Mouse (Mus musculus) intestine, postnatal 0 days (tissue): ENCODE data around the gene Tekt5. TPM values are rescaled to one million over a fixed set of nuclear protein-coding genes. Genes with fewer than 3 reads are reported as not detected.

Source experiments
- ATAC-seq: fragments of 200-750 bp; cut with Nextera tagmentation; 2 replicates; pipeline ENCODE4 v1.8.0; 2017; ENCODE audit warnings: mild to moderate bottlenecking, moderate TSS enrichment, moderate library complexity
- H3K27ac ChIP-seq: fragments of 300-500 bp; sonication (generic); 2 replicates; pipeline ENCODE4 v1.5.1; 2014; ENCODE audit warnings: mild to moderate bottlenecking, low read depth, low read length, moderate library complexity
- H3K27me3 ChIP-seq: fragments of 300-500 bp; sonication (generic); replicated peaks from 2 replicates; pipeline ENCODE4 v1.6.1; 2014; ENCODE audit warnings: low read length, mixed read lengths; ENCODE audit not compliant: control insufficient read depth, insufficient read depth
- H3K36me3 ChIP-seq: fragments of 300-500 bp; sonication (generic); 2 replicates; pipeline ENCODE4 v1.6.1; 2014; ENCODE audit warnings: mild to moderate bottlenecking, moderate library complexity; ENCODE audit not compliant: control insufficient read depth, insufficient read depth
- H3K4me1 ChIP-seq: fragments of 300-500 bp; sonication (generic); replicated peaks from 2 replicates; pipeline ENCODE4 v1.6.1; 2014; ENCODE audit warnings: antibody characterized with exemption, low read length, mixed read lengths; ENCODE audit not compliant: control insufficient read depth, insufficient read depth
- H3K4me2 ChIP-seq: fragments of 300-500 bp; sonication (generic); replicated peaks from 2 replicates; pipeline ENCODE4 v1.6.1; 2014; ENCODE audit warnings: low read depth, mild to moderate bottlenecking, moderate library complexity
- H3K4me3 ChIP-seq: fragments of 300-500 bp; sonication (generic); 2 replicates; pipeline ENCODE4 v1.5.1; 2014; ENCODE audit warnings: low read depth, low read length
- H3K9ac ChIP-seq: fragments of 300-500 bp; sonication (generic); 2 replicates; pipeline ENCODE4 v1.6.1; 2014; ENCODE audit warnings: mild to moderate bottlenecking, low read depth, low read length
- H3K9me3 ChIP-seq: fragments of 300-500 bp; sonication (generic); 2 replicates; pipeline ENCODE4 v1.6.1; 2016; ENCODE audit warnings: mixed run types; ENCODE audit not compliant: control insufficient read depth
- CTCF ChIP-seq: sonication (generic); IDR thresholded peaks from 2 replicates; pipeline ENCODE4 v1.5.1; 2016; ENCODE audit warnings: low read depth, mild to moderate bottlenecking, control low read depth, antibody characterized with exemption, moderate library complexity
- WGBS: fragments of 180-500 bp; shearing (Covaris S2); extraction: QIAGEN DNeasy Blood & Tissue Kit; methylation state at CpG from one replicate; pipeline ENCODE4 v1.1.7; 2014; 5-methylcytosine and 5-hydroxymethylcytosine counted together
- polyA plus RNA-seq: library from polyadenylated mRNA; unstranded; fragments of >200 nt; fragmentation: Nextera tagmentation; extraction: Ambion mirVana; gene quantifications from 2 replicates; pipeline ENCODE4 v1.2.1, GENCODE M21; 2015

Tekt5 gene
- polyA plus RNA-seq, 1 experiment from 2014 or later: 0.26 TPM

- peaks cover 3% of the 10 kb centered on the region; the same call in 1 of the 2 replicates for H3K4me1 ChIP-seq
- ATAC-seq: no peak
- H3K9me3 ChIP-seq: no peaks in the 10 kb centered on the region
- H3K27ac ChIP-seq: no peak overlapping the region
- H3K9ac ChIP-seq: no peak overlapping the region
- H3K4me2 ChIP-seq: no peak overlapping the region
- H3K36me3 ChIP-seq: no peaks in the 10 kb centered on the region
- H3K27me3 ChIP-seq: no peaks in the 10 kb centered on the region
- TF ChIP-seq CTCF: no peak
- 92% methylated on average over 5 of the region's 5 CpGs for WGBS
- H3K4me3 ChIP-seq: no peak overlapping the region
Measured at GRCm38 (mm10) chr16:10433344-10433743, 38.1 kb upstream of the Tekt5 start.

- Histone ChIP-seq H3K4me1 (peaks cover 3% of the 10 kb centered on the region; the same call in 1 of the 2 replicates), H3K9ac (no peak overlapping the region), H3K27ac (no peak overlapping the region), H3K4me2 (no peak overlapping the region), H3K9me3 (no peaks in the 10 kb centered on the region), H3K27me3 (no peaks in the 10 kb centered on the region), H3K36me3 (no peaks in the 10 kb centered on the region), H3K4me3 (no peak overlapping the region)
- 78% methylated on average over 4 of the region's 4 CpGs for WGBS
- ATAC-seq: no peak
- TF ChIP-seq CTCF: no peak
Measured at GRCm38 (mm10) chr16:10432387-10432786, 37.1 kb upstream of the Tekt5 start.

- no peak overlapping the region for H3K27ac ChIP-seq
- no peak overlapping the region for H3K4me3 ChIP-seq
- H3K36me3 ChIP-seq: no peaks in the 10 kb centered on the region; the same call in 1 of the 2 replicates
- H3K27me3 ChIP-seq: no peaks in the 10 kb centered on the region
- ATAC-seq: no peak
- H3K9me3 ChIP-seq: no peaks in the 10 kb centered on the region
- H3K9ac ChIP-seq: no peak overlapping the region
- peaks cover 3% of the 10 kb centered on the region; the same call in 1 of the 2 replicates for H3K4me1 ChIP-seq
- WGBS: 92% methylated on average over 1 of the region's 1 CpGs
- TF ChIP-seq CTCF: no peak
- H3K4me2 ChIP-seq: no peak overlapping the region
Measured at GRCm38 (mm10) chr16:10431911-10432310, 36.6 kb upstream of the Tekt5 start.

- no peak overlapping the region for H3K4me2 ChIP-seq
- no peak overlapping the region for H3K4me3 ChIP-seq
- H3K36me3 ChIP-seq: peaks cover 86% of the 10 kb centered on the region
- no peaks in the 10 kb centered on the region for H3K27me3 ChIP-seq
- no peak for TF ChIP-seq CTCF
- no peak for ATAC-seq
- no peaks in the 10 kb centered on the region for H3K4me1 ChIP-seq
- H3K9ac ChIP-seq: no peak overlapping the region
- H3K9me3 ChIP-seq: no peaks in the 10 kb centered on the region
- no peak overlapping the region for H3K27ac ChIP-seq
- 94% methylated on average over 9 of the region's 9 CpGs for WGBS
Measured at GRCm38 (mm10) chr16:10420447-10421054, 25.3 kb upstream of the Tekt5 start.

DNA sequence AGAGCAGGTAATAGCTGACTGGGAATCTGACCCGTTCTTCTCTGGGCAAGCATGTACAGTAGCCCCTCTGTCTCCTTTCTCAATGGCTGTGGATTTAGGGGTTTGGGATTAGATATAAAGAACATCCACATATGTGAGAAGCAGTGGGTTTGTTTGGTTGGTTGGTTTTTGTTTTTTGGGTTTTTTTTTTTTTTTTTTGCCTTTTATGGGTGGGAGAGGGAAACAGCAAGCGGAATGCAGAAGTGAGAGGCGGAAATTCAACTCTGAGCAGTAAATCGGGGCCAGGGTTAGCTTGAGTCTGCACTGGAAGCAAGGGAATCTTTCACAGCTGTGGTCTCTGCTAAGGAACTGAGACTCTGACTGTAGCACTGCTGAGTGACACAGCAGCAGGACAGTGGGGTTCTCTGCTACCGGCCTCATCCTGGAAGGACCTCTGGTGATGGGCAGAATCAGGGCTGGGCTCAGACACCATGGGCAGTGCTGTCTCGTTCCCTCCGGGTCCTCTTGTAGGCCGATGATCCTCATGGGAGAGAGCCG lies 22.5 kb upstream of the Tekt5 start:
- ATAC-seq: no peak
- H3K4me1 ChIP-seq: no peaks in the 10 kb centered on the region
- TF ChIP-seq CTCF: no peak
- no peaks in the 10 kb centered on the region for H3K9me3 ChIP-seq
- H3K36me3 ChIP-seq: peaks cover 82% of the 10 kb centered on the region
- no peaks in the 10 kb centered on the region for H3K27me3 ChIP-seq
- no peak overlapping the region for H3K27ac ChIP-seq
- H3K4me3 ChIP-seq: no peak overlapping the region
- WGBS: 93% methylated on average over 9 of the region's 9 CpGs
- H3K9ac ChIP-seq: no peak overlapping the region
- H3K4me2 ChIP-seq: no peak overlapping the region

DNA sequence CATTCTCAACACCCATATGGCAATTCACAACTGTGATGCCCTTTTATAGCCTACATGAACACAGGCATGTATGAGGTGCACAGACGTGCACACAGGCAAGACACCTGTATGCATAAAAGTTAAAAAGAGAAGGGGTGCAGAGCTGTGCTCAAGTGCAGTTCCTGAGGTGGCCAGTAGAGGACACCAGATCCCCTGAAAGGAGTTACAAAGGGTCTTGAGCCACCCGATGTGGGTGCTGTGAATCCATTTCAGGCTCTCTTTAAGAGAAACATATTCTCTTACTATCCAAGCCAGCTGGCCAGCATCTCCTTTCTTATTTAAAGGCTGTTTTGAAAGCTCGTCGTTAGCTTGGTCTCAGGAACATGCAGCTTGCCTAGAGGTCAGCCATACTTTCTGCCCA lies 21.6 kb upstream of the Tekt5 start:
- Histone ChIP-seq H3K27me3 (no peaks in the 10 kb centered on the region), H3K4me2 (no peak overlapping the region), H3K9ac (no peak overlapping the region), H3K4me3 (no peak overlapping the region), H3K36me3 (peaks cover 74% of the 10 kb centered on the region), H3K4me1 (no peaks in the 10 kb centered on the region), H3K9me3 (no peaks in the 10 kb centered on the region), H3K27ac (no peak overlapping the region)
- no peak for ATAC-seq
- 94% methylated on average over 4 of the region's 4 CpGs for WGBS
- peak; percentile 70 for TF ChIP-seq CTCF
